Comparison of ENCODE assay signal across 19 mouse cellular contexts in genomic region chr3:20730481-20730880, GRCm38 (mm10).
DNase-seq lines count a peak whose midpoint lies in the region; ATAC-seq and TF ChIP-seq lines count a peak whose summit lies in the region.
"Had no signal": no experiment of that assay in that cellular context is flagged by ENCODE, and none has a peak within 500 bp of the region (broad histone marks: within the 10 kb centered on the region; RNA-seq: fewer than 3 reads in every experiment).

No protein-coding gene starts in this region.

- no peaks in the 10 kb centered on the region for H3K27me3 ChIP-seq in kidney, embryonic 14.5 days (ENCODE audit: control insufficient read depth, insufficient read depth, low read length)
- no peaks in the 10 kb centered on the region for H3K27me3 ChIP-seq in kidney, adult 2 months (replicated peaks; ENCODE audit: control insufficient read depth, insufficient read depth, low read length)
- H3K27me3 ChIP-seq: embryonic facial prominence, embryonic 15.5 days; intestine, embryonic 15.5 days had no signal

- H3K4me1 ChIP-seq in kidney, embryonic 14.5 days (ENCODE audit: control insufficient read depth, insufficient read depth, low read length): no peaks in the 10 kb centered on the region
- no peaks in the 10 kb centered on the region for H3K4me1 ChIP-seq in kidney, adult 2 months (ENCODE audit: control insufficient read depth, insufficient read depth, low read length)
- H3K4me1 ChIP-seq: intestine, embryonic 15.5 days had no signal

- H3K36me3 ChIP-seq in kidney, embryonic 14.5 days (ENCODE audit: control insufficient read depth, insufficient read depth, low read length): no peaks in the 10 kb centered on the region
- no peaks in the 10 kb centered on the region for H3K36me3 ChIP-seq in kidney, adult 2 months (ENCODE audit: control insufficient read depth, insufficient read depth, low read length)
- H3K36me3 ChIP-seq: embryonic facial prominence, embryonic 15.5 days; intestine, embryonic 15.5 days had no signal

- no peaks in the 10 kb centered on the region for H3K9me3 ChIP-seq in kidney, embryonic 14.5 days (ENCODE audit: control insufficient read depth, low read length)
- H3K9me3 ChIP-seq: embryonic facial prominence, embryonic 15.5 days; intestine, embryonic 15.5 days had no signal

- H3K9ac ChIP-seq in kidney, embryonic 14.5 days (ENCODE audit: low read depth, low read length): no peak overlapping the region
- H3K9ac ChIP-seq: embryonic facial prominence, embryonic 15.5 days; intestine, embryonic 15.5 days; lung, embryonic 14.5 days had no signal

- no peak overlapping the region for H3K4me2 ChIP-seq in kidney, embryonic 14.5 days (replicated peaks; ENCODE audit: low read depth, low read length)
- H3K4me2 ChIP-seq: embryonic facial prominence, embryonic 15.5 days; heart, embryonic 11.5 days; intestine, embryonic 15.5 days; lung, embryonic 14.5 days had no signal

- no peak for ATAC-seq in kidney, embryonic 14.5 days (ENCODE audit: low FRiP score, low TSS enrichment)
- ATAC-seq: intestine, embryonic 15.5 days had no signal

- no peak for TF ChIP-seq CTCF in kidney, adult 2 months (conservative IDR thresholded peaks at IDR 0.05; ENCODE audit: insufficient read depth, insufficient read length, low read depth, low read length)

- H3K27ac ChIP-seq in kidney, embryonic 14.5 days (ENCODE audit: low read depth, low read length): no peak overlapping the region
- no peak overlapping the region for H3K27ac ChIP-seq in kidney, adult 2 months (ENCODE audit: insufficient read depth, low read depth, low read length)
- H3K27ac ChIP-seq: embryonic facial prominence, embryonic 15.5 days; intestine, embryonic 15.5 days; macrophage had no signal

- H3K4me3 ChIP-seq in kidney, embryonic 14.5 days (ENCODE audit: low read length): no peak overlapping the region
- H3K4me3 ChIP-seq in kidney, adult 2 months (ENCODE audit: insufficient read depth, low read depth, low read length): no peak overlapping the region
- H3K4me3 ChIP-seq: embryonic facial prominence, embryonic 15.5 days; intestine, embryonic 15.5 days had no signal

- no peak for TF ChIP-seq POLR2A in kidney, adult 2 months (IDR thresholded peaks at IDR 0.05; ENCODE audit: low read depth, low read length)

- peak; percentile 31 for DNase-seq in kidney, adult 11 months
- DNase-seq in WW6 (ENCODE audit: low read depth, low spot score): peak; percentile 7
- peak; percentile 63 for DNase-seq in kidney, adult 2 months
- DNase-seq in kidney, postnatal 36 days: peak; percentile 29 to 37
- DNase-seq in layer of hippocampus, postnatal 10 days (ENCODE audit: low spot score in 2 of 2): no peak
- DNase-seq in urinary bladder, postnatal 10 days (ENCODE audit: low spot score): no peak
- DNase-seq: cerebellum, adult 2 months; gastrocnemius, postnatal 36 days; layer of hippocampus, adult 9-11 months; liver; lung, embryonic 14.5 days; midbrain, embryonic 14.5 days; right cerebral cortex, postnatal 14 days; thymus, adult 18-20 months had no signal

Comparison
In these comparisons a context has a peak if more than half of its experiments do, and no peak if none do; other contexts are left out.
1. DNase-seq: peak in kidney, adult 11 months (single experiment), WW6 (single experiment), kidney, adult 2 months (single experiment) and kidney, postnatal 36 days (2 of 2); none in layer of hippocampus, postnatal 10 days (0 of 2) and urinary bladder, postnatal 10 days (single experiment).